Mouse (Mus musculus) midbrain, embryonic 15.5 days (tissue): ENCODE measurements around the gene Fuk. TPM values are rescaled to one million over a fixed set of nuclear protein-coding genes. Genes with fewer than 3 reads are reported as not detected.
"Not testable (repeated sequence)": the region's sequence is repeated elsewhere in the genome, so short reads cannot be mapped to it uniquely, and the experiment has no call there.

Source experiments
- ATAC-seq: fragments of 200-750 bp; cut with Nextera tagmentation; replicated peaks from 2 replicates; pipeline ENCODE4 v1.8.0; 2017; ENCODE audit warnings: moderate TSS enrichment
- H3K27ac ChIP-seq: fragments of 300-500 bp; sonication (generic); 2 replicates; pipeline ENCODE4 v1.5.1; 2015; ENCODE audit warnings: mild to moderate bottlenecking, inconsistent platforms
- H3K27me3 ChIP-seq: fragments of 300-500 bp; sonication (generic); replicated peaks from 2 replicates; pipeline ENCODE4 v1.6.1; 2015; ENCODE audit warnings: inconsistent platforms
- H3K36me3 ChIP-seq: fragments of 300-500 bp; sonication (generic); replicated peaks from 2 replicates; pipeline ENCODE4 v1.6.1; 2015; ENCODE audit warnings: inconsistent platforms
- H3K4me1 ChIP-seq: fragments of 300-500 bp; sonication (generic); 2 replicates; pipeline ENCODE4 v1.6.1; 2015; ENCODE audit warnings: inconsistent platforms
- H3K4me2 ChIP-seq: fragments of 300-500 bp; sonication (generic); 2 replicates; pipeline ENCODE4 v1.6.1; 2015; ENCODE audit warnings: inconsistent platforms, mild to moderate bottlenecking, moderate library complexity
- H3K4me3 ChIP-seq: fragments of 300-500 bp; sonication (generic); 2 replicates; pipeline ENCODE4 v1.5.1; 2015; ENCODE audit warnings: mild to moderate bottlenecking, inconsistent platforms
- H3K9ac ChIP-seq: fragments of 300-500 bp; sonication (generic); 2 replicates; pipeline ENCODE4 v1.6.1; 2015; ENCODE audit warnings: mild to moderate bottlenecking, inconsistent platforms
- H3K9me3 ChIP-seq: fragments of 300-500 bp; sonication (generic); 2 replicates; pipeline ENCODE4 v1.6.1; 2016; ENCODE audit warnings: inconsistent platforms
- WGBS: fragments of 180-500 bp; shearing (Covaris S2); methylation state at CpG from one replicate; pipeline ENCODE4 v1.1.7; 2015; ENCODE audit warnings: mixed read lengths; 5-methylcytosine and 5-hydroxymethylcytosine counted together
- polyA plus RNA-seq: library from polyadenylated mRNA; unstranded; fragments of >200 nt; fragmentation: Nextera tagmentation; extraction: Ambion mirVana; gene quantifications from 2 replicates; pipeline ENCODE4 v1.2.1, GENCODE M21; 2015

Gene Fuk
- polyA plus RNA-seq, 1 experiment from 2014 or later, result 7.3 TPM

DNA sequence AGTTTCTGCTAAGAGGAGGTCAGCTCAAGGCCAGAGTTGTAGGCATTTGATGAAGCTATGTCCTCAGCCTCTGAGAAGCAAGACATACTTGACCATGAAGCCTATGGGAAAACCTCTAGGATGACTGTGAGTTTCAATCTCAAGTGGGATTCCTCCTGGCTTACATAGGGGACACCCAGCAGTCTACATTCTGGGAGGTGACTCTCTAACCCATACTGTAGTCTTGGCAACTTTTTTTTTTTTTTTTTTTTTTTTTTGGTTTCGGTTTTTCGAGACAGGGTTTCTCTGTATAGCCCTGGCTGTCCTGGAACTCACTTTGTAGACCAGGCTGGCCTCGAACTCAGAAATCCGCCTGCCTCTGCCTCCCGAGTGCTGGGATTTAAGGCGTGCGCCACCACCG lies 27.4 kb upstream of the Fuk start:
- H3K27ac ChIP-seq, H3K4me2 ChIP-seq, H3K4me1 ChIP-seq, ATAC-seq, H3K27me3 ChIP-seq, H3K9me3 ChIP-seq, H3K36me3 ChIP-seq, H3K9ac ChIP-seq, H3K4me3 ChIP-seq: not testable (repeated sequence)
- 96% methylated on average over 6 of the region's 8 CpGs for WGBS

DNA sequence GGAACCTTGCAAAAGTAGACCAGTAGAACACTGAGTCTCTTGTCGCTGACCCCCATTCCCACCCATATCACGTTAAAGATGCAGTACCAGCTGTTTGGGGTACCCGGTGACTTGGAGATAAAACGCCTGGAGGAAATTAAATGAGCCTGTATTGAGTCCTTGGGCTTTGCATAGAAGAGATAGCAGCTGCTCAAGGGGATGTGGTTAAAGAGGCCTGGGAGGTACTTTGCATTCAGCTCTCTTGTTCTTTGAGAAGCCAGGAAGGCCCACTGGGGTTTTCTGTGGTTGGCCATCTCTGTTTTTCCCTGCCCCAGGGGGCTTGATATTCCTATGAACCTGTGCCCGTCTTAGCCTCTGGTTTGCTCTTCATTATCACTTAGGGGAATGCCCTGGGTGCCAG lies 26.8 kb upstream of the Fuk start:
- Histone ChIP-seq H3K27me3 (no peaks in the 10 kb centered on the region), H3K4me3 (no peak overlapping the region), H3K9me3 (no peaks in the 10 kb centered on the region), H3K4me2 (no peak overlapping the region), H3K9ac (no peak overlapping the region), H3K4me1 (0 out of 2 replicates have a peak, but pooled peaks cover 3% of the 10 kb centered on the region), H3K27ac (no peak overlapping the region), H3K36me3 (no peaks in the 10 kb centered on the region)
- no peak for ATAC-seq
- WGBS, result 54% methylated on average over 5 of the region's 5 CpGs

DNA sequence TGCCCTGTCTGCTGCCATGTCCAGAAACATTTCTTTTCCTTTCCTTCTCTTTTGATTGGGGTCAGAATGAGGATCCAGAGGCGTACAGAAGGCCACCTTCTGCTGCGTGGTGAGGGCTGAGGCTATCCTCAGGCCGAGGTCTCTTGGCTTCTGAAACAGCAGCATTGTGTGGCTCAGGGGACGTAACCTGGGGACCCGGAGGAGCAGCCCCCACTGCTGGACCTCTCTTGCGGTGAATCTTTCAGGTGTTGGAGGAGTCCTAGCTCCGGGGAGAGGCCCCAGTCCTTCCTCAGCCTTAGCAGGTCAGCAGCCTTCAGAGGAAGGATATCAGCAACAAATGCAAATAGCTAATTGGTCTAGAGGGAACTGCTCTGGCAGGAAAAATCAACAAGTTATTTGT lies 26.1 kb upstream of the Fuk start:
- no peak overlapping the region for H3K4me2 ChIP-seq
- H3K36me3 ChIP-seq, result no peaks in the 10 kb centered on the region
- H3K27ac ChIP-seq, result no peak overlapping the region
- H3K4me3 ChIP-seq, result no peak overlapping the region
- H3K9ac ChIP-seq, result no peak overlapping the region
- no peaks in the 10 kb centered on the region for H3K27me3 ChIP-seq
- H3K9me3 ChIP-seq, result no peaks in the 10 kb centered on the region
- no peak for ATAC-seq
- H3K4me1 ChIP-seq, result 0 out of 2 replicates have a peak, but pooled peaks cover 3% of the 10 kb centered on the region
- WGBS, result 90% methylated on average over 7 of the region's 7 CpGs

DNA sequence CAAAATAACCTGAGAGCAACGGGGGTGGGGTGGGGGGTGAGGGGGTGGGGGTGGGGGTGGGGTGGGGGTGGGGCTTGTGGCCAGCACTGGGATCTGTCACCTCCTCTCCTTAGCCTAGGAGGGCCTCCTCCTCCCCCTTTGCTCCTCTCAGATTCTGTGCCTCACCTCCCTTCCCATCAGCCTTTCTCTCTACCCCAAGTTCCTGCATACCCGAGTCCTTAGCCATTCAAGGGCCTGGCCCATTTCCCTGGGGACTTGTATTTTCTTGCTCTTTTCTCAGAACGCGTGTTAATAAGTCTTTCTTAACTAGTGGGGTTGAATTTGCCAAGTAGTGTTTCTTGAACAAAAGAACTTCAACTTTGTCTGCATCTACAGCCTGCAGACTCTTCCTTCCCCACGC lies 24.4 kb upstream of the Fuk start:
- ATAC-seq, result no peak
- Histone ChIP-seq H3K27ac (no peak overlapping the region), H3K9me3 (no peaks in the 10 kb centered on the region), H3K9ac (no peak overlapping the region), H3K4me3 (no peak overlapping the region), H3K36me3 (no peaks in the 10 kb centered on the region), H3K27me3 (no peaks in the 10 kb centered on the region), H3K4me2 (no peak overlapping the region), H3K4me1 (peaks cover 13% of the 10 kb centered on the region)
- 60% methylated on average over 5 of the region's 5 CpGs for WGBS

DNA sequence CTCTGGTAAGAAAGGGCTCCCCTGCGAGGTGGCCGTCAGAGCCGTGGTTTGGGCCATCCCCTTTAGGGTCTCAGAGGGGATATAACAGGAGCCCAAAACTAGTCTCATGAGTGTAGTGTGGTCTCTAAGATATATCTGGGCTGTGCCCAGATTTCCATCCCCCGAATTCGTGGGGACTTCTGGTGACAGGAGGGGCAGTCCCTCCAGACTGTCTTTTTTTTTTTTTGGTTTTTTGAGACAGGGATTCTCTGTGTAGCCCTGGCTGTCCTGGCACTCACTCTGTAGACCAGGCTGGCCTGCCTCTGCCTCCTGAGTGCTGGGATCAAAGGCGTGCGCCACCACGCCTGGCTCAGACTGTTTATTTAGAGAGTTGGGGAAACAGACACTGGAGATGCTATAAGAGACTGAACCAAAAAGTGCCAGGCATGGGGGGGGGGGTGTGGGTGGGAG lies 23.4 kb upstream of the Fuk start:
- no peak overlapping the region for H3K4me2 ChIP-seq
- 90% methylated on average over 8 of the region's 8 CpGs for WGBS
- no peaks in the 10 kb centered on the region for H3K9me3 ChIP-seq
- no peaks in the 10 kb centered on the region for H3K27me3 ChIP-seq
- H3K9ac ChIP-seq, result no peak overlapping the region
- no peak overlapping the region for H3K4me3 ChIP-seq
- ATAC-seq, result no peak
- no peaks in the 10 kb centered on the region for H3K36me3 ChIP-seq
- H3K4me1 ChIP-seq, result peaks cover 23% of the 10 kb centered on the region
- H3K27ac ChIP-seq, result no peak overlapping the region

DNA sequence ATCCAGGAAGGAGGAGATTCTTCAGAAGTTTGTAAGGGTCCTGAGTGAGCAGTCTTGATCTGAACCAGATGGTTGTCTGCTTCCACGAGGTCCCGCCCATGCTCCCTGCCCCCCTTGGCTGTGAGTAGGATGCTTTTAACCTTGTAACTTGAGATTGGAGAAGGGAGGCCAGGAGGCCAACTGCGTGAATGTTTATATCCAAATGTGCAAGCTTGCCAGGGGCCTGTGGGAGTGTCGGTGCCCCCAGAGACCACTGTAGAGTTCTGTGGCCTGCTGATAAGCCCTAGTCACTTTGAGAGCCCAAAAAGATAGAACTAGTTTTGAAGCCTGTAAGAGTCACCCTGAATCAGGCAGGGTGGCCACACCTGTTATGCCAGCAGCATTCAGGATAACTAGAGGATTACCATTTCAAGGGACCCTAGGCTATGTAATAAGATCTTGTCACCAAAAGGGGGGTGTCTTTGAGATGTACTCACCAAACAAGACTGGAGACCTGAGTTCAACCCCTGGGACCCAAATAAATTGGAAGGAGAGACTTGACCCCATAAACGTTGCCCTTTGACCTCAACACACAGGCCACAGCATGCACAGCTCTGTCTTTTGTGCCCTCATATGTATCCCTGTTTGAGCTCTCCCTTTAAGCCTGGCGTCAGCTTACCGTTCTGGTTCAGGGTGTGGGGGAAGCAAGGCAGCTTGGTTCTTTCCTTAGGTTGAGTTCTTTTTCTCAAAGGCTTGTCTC lies 19.4 kb upstream of the Fuk start:
- WGBS, result 44% methylated on average over 7 of the region's 7 CpGs
- ATAC-seq, result no peak
- peak overlapping the region; percentile 76 for H3K4me2 ChIP-seq
- H3K4me3 ChIP-seq, result peak overlapping the region; percentile 62
- no peaks in the 10 kb centered on the region for H3K27me3 ChIP-seq
- 0 out of 2 replicates have a peak overlapping the region, but pooled peaks have one; percentile 74 for H3K9ac ChIP-seq
- no peaks in the 10 kb centered on the region for H3K36me3 ChIP-seq
- no peak overlapping the region for H3K27ac ChIP-seq
- peaks cover 30% of the 10 kb centered on the region for H3K4me1 ChIP-seq
- no peaks in the 10 kb centered on the region for H3K9me3 ChIP-seq

DNA sequence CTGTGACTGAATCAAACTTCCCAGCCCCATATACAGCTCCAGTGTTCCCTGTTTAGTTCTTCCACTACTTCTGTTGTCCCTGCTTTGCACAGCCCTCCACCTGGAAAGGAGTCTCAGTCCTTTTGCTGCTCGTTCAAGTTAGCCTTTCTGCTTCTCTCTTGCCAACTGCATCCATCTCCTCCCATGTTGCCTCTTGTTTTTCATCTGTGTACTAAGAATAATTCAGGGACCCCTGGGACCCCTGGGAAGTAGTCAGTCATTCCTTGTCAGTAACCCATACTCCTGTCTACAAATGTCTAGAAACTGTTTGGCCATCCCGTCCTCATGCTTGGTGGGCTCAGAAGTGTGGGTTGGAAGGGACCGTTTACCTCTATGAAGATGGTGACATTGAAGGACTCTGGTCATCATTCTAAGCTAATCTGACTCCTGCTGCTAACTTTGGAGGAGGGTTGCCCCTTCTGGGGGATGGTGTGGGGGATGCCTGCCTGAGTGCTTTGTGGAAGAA lies 18.5 kb upstream of the Fuk start:
- Histone ChIP-seq H3K4me3 (peak overlapping the region; percentile 62), H3K4me2 (peak overlapping the region; percentile 76), H3K36me3 (no peaks in the 10 kb centered on the region), H3K27me3 (no peaks in the 10 kb centered on the region), H3K4me1 (peaks cover 30% of the 10 kb centered on the region), H3K9ac (peak overlapping the region; percentile 74), H3K9me3 (no peaks in the 10 kb centered on the region), H3K27ac (no peak overlapping the region)
- WGBS, result 40% methylated on average over 3 of the region's 3 CpGs
- ATAC-seq, result no peak

DNA sequence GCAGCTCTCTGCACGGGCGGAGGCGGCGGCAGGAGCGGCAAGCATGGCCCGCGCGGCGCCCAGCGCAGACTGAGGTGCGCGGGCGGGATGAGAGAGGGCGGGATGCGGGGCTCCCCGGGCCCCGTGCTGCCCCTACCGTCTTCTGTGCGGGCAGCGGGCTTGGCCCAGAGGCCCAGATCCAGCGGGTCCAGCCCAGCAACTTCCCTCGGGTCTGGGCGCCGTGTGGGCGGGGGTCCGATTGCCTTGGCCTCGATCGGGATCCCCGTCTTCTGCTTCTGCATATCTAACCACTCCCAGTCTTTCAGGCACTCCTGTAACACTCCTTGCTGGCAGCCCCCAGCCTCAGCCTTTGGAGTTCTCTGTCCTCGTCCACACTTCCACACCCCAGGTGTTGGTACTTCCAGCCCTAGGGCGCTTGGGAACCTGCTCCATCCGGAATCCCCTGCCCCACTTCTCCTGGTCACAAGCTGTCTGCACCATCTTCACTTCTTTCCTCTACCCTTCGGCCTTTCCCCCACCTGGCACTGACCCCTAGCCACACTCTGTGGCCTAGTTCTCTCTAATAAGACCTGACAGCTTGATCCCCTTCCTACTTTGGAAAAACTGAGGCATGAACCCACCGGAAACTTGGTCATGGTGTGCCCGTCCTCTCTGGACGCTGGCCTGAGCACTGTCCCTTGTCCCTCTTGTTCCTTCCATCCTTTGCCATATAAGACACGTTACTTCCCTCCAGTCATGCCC lies 17.9 kb upstream of the Fuk start:
- Histone ChIP-seq H3K9ac (peak overlapping the region; percentile 74), H3K4me2 (peak overlapping the region; percentile 76), H3K4me3 (peak overlapping the region; percentile 62), H3K27me3 (no peaks in the 10 kb centered on the region), H3K4me1 (peaks cover 30% of the 10 kb centered on the region), H3K27ac (peak overlapping the region; percentile 86), H3K36me3 (no peaks in the 10 kb centered on the region), H3K9me3 (no peaks in the 10 kb centered on the region)
- 1% methylated on average over 36 of the region's 37 CpGs for WGBS
- ATAC-seq, result peak; percentile 51

DNA sequence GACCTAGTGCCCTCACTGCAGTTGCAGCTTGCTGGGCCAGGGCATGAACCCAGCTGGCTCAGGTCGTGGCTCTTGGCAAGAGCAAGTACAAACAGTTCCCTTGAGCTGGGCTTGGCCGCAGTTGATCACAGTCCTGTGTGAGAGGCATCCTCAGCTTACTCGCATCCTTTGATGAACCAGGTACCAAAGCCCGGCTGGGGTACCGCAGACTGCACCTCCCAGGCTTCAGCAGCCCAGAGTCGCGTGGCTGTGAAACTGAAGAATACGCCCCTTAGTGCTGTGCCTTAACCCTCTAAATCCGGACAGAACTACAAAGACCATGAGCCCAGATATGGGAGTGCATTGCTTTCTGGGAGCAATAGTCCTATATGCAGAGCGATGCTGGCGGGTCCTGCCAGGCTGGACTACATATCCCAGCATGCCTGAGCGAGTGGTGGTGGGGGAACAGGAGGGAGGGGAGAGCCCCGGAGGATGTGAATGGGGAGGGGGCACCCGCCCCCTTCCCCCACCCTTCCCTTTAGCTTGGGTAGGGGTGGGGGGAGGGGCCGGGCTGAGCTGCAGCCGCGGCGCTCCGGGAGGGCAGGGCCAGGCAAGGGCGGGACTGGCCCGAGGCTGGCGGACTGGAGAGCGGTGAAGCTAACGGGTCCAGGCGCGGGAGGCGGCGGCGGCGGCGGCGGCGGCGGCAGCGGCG lies 17.2 kb upstream of the Fuk start, which contains the start of gene St3gal2:
Gene St3gal2 (plus strand): TSS at position 582 of the 691 bp plus-strand sequence.
- ATAC-seq, result peak; percentile 99

DNA sequence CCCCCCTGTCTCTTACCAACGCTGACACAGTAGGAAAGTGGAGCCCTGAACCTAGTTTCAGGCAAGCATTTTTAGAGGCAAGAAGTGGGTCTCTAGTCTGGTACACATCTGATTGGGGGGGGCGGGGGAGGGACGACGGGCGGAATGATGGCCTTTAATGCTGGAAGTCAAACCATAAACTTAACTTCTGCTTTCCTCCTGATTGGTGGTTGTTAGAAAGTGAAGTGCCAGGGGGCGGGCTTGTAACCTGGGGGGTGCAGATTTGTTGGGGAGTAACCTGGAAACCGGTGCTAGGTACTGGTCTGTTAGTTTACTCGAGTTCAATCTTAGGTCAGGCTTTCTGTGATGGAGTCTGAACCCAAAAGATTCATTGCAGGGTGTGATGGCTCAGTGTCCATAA lies 16.2 kb upstream of the Fuk start:
- Histone ChIP-seq H3K9me3 (no peaks in the 10 kb centered on the region), H3K27ac (no peak overlapping the region), H3K4me1 (peaks cover 30% of the 10 kb centered on the region), H3K36me3 (no peaks in the 10 kb centered on the region), H3K4me3 (no peak overlapping the region), H3K27me3 (no peaks in the 10 kb centered on the region), H3K4me2 (no peak overlapping the region), H3K9ac (no peak overlapping the region)
- WGBS, result 79% methylated on average over 8 of the region's 8 CpGs
- no peak for ATAC-seq

More for the DNA sequence above, 17.2 kb upstream of the Fuk start, which contains the start of gene St3gal2:
- H3K27me3 ChIP-seq, result no peaks in the 10 kb centered on the region
- peak within 1 kb of the TSS; percentile 62 for H3K4me3 ChIP-seq
- H3K9ac ChIP-seq, result peak within 1 kb of the TSS; percentile 74
- under 1% methylated on average over 28 of the region's 36 CpGs for WGBS
- no peaks in the 10 kb centered on the region for H3K36me3 ChIP-seq
- no peaks in the 10 kb centered on the region for H3K9me3 ChIP-seq
- peak within 1 kb of the TSS; percentile 86 for H3K27ac ChIP-seq
- peak within 1 kb of the TSS; percentile 76 for H3K4me2 ChIP-seq
- peaks cover 30% of the 10 kb centered on the region for H3K4me1 ChIP-seq

DNA sequence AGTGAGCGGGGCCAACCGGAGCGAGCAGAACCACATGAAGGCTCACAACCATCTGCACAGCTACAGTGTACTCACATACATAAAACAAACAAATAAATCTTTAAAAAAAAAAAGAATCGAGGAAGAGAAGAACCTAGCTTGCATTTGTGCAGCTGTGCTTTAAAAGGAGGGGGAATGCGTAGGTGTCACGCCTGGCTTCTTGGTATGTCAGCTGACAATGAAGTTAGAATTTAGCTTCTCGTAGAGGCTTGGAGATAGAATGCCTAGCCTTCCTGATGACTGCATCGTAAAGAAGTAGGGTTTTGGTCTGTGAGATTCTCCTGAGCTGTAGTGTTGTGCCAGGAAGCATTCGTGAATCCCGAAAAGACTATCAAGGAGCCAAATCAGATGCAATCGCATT lies 15.7 kb upstream of the Fuk start:
- no peak overlapping the region for H3K9ac ChIP-seq
- no peaks in the 10 kb centered on the region for H3K27me3 ChIP-seq
- no peak overlapping the region for H3K27ac ChIP-seq
- no peak overlapping the region for H3K4me2 ChIP-seq
- WGBS, result 84% methylated on average over 11 of the region's 11 CpGs
- H3K36me3 ChIP-seq, result no peaks in the 10 kb centered on the region
- H3K9me3 ChIP-seq, result no peaks in the 10 kb centered on the region
- no peak overlapping the region for H3K4me3 ChIP-seq
- no peak for ATAC-seq
- peaks cover 30% of the 10 kb centered on the region for H3K4me1 ChIP-seq

DNA sequence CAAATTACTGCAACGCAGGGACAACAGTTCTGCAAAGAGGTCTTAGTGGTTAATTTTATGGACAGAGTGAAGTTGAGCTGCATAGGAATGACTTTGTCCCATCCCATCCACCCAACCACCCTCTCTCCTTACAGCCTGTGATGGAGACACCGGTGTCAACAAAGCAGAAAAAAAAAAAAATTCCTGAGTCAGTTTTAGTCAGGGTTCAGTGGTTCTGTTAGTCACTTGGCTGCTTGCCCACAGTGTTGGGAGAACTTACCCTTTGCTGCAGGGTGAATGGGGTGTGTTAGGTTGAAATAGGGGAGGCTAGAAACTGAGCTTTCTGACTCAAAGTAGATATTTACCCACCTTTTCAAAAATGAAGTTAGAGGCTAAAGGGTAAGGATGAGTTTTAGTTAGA lies 15.1 kb upstream of the Fuk start:
- no peak overlapping the region for H3K9ac ChIP-seq
- no peak overlapping the region for H3K27ac ChIP-seq
- no peaks in the 10 kb centered on the region for H3K9me3 ChIP-seq
- H3K4me2 ChIP-seq, result no peak overlapping the region
- ATAC-seq, result no peak
- no peaks in the 10 kb centered on the region for H3K36me3 ChIP-seq
- no peaks in the 10 kb centered on the region for H3K27me3 ChIP-seq
- H3K4me1 ChIP-seq, result peaks cover 26% of the 10 kb centered on the region
- 54% methylated on average over 2 of the region's 2 CpGs for WGBS
- no peak overlapping the region for H3K4me3 ChIP-seq
